Mouse (Mus musculus): ENCODE data around the gene Prl8a6. TPM values are rescaled to one million over a fixed set of nuclear protein-coding genes. Genes with fewer than 3 reads are reported as not detected.

Prl8a6 gene
- polyA plus RNA-seq (2015; fragmentation: Nextera tagmentation; extraction: Ambion mirVana): not detected in 2 replicates

DNA sequence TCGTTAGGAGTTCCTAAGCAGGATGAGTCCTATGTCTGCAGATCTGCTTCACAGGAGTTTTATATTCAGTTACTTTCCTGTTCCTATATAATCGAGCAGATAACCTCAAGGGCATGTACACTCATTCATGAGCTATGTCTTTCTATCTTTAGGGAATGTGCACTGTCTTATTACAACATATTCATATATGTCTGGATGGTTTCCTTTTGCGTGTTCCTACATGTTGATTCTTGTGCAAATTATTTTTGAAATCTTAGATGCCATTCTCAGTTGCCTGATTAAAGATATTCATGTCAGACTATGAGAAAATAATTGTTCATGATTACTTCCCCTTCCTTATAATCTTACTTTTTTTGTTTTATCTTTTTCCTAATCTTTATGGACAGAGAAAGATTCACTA, at the start of gene Prl8a6:
Gene Prl8a6 (minus strand): TSS at position 101 of the 400 bp plus-strand sequence.
- Histone ChIP-seq H3K27me3 (replicated peaks; ENCODE audit: control insufficient read depth, insufficient read depth, low read length) (no peaks in the 10 kb centered on the region), H3K36me3 (ENCODE audit: control insufficient read depth, insufficient read depth, low read length) (no peaks in the 10 kb centered on the region), H3K4me2 (ENCODE audit: low read depth, low read length) (no peak within 1 kb of the TSS), H3K4me1 (ENCODE audit: control insufficient read depth, insufficient read depth, low read length) (no peaks in the 10 kb centered on the region), H3K9me3 (ENCODE audit: control insufficient read depth, low read length) (no peaks in the 10 kb centered on the region), H3K9ac (ENCODE audit: low read depth, low read length) (no peak within 1 kb of the TSS), H3K27ac (ENCODE audit: low read length) (no peak within 1 kb of the TSS), H3K4me3 (ENCODE audit: low read length) (no peak within 1 kb of the TSS)
- no peak for ATAC-seq
- WGBS: 86% methylated on average over 3 of the region's 3 CpGs

DNA sequence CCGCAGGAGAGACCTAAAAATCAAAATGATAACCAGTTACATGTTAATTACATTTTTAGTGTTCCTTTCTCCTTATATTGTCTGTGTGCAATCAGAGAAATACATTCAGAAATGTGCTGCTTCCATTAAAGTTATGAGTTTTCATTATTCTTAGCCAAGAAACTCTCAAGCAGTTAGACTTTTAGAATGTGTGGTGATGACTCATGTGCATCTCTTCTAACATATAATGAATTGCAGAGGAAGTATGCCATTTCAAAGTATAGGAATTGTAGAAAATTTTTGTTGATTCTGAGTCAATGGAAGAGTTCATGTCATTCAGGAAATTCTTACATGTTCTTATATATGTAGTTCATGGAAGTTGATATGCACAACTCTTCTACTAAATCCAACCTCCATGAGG, 5.3 kb downstream of the Prl8a6 start:
- no peak for ATAC-seq
- WGBS: 76% methylated on average over 1 of the region's 1 CpGs

DNA sequence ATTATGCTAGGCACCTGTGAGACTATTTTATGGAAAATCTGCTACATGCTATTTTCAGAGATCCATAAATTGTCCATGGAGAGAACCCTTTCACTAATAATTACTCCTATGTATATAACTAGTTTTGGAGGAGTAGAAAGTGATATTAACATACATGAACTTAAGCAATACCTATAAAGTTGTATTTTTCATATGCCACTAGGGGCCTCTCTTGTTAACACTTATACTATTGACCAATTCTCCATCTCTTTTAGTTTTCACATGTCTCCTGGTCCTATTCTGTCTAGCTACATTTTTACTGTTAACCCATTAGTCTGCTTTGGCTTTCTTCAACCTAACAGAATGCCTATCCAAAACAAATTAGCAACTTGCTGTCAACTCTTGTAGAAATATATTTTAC, 24.8 kb downstream of the Prl8a6 start:
- H3K27me3 ChIP-seq (replicated peaks; ENCODE audit: control insufficient read depth, insufficient read depth, low read length): no peaks in the 10 kb centered on the region
- no peaks in the 10 kb centered on the region for H3K4me1 ChIP-seq (ENCODE audit: control insufficient read depth, insufficient read depth, low read length)
- H3K4me2 ChIP-seq (ENCODE audit: low read depth, low read length): no peak overlapping the region
- H3K9ac ChIP-seq (ENCODE audit: low read depth, low read length): no peak overlapping the region
- no peaks in the 10 kb centered on the region for H3K36me3 ChIP-seq (ENCODE audit: control insufficient read depth, insufficient read depth, low read length)
- no peak overlapping the region for H3K4me3 ChIP-seq (ENCODE audit: low read length)
- no peak overlapping the region for H3K27ac ChIP-seq (ENCODE audit: low read length)
- no peaks in the 10 kb centered on the region for H3K9me3 ChIP-seq (ENCODE audit: control insufficient read depth, low read length)
- no peak for ATAC-seq

More for the DNA sequence above, 5.3 kb downstream of the Prl8a6 start:
- H3K36me3 ChIP-seq (ENCODE audit: control insufficient read depth, insufficient read depth, low read length): no peaks in the 10 kb centered on the region
- H3K4me3 ChIP-seq (ENCODE audit: low read length): no peak overlapping the region
- no peak overlapping the region for H3K27ac ChIP-seq (ENCODE audit: low read length)
- no peaks in the 10 kb centered on the region for H3K4me1 ChIP-seq (ENCODE audit: control insufficient read depth, insufficient read depth, low read length)
- H3K27me3 ChIP-seq (replicated peaks; ENCODE audit: control insufficient read depth, insufficient read depth, low read length): no peaks in the 10 kb centered on the region
- H3K9ac ChIP-seq (ENCODE audit: low read depth, low read length): no peak overlapping the region
- no peak overlapping the region for H3K4me2 ChIP-seq (ENCODE audit: low read depth, low read length)
- no peaks in the 10 kb centered on the region for H3K9me3 ChIP-seq (ENCODE audit: control insufficient read depth, low read length)

DNA sequence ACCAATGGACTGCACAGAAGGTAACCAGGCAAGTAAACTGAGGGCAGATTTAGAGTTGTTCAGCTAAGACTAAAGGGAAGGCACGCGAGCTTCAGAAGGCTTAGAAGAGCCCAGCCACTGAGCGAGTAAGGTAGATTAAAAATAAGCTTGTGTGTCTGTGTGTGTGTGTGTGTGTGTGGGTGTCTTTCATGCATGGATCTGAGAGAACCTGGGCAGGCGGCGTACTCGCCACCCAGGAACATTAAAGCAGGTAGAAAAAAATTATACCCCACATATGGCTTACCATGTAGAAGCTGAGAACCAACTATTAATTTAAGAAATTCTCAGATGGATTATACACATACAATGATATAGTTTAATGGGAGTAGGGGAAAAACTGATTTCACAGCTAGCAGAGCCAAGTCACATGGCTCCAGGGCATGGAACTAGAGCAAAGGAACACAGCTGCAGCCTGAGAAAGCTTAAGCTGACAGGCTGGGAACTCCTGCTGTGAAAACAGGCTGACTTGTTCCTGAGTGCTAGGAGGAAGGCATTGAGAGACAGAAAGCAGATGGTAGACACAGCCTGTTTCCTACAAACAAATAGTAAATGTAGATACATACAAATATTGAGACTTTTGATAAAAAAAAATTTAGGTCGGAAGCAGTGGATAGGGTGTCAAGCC, 39.3 kb downstream of the Prl8a6 start:
- no peak overlapping the region for H3K4me2 ChIP-seq (ENCODE audit: low read depth, low read length)
- no peak overlapping the region for H3K27ac ChIP-seq (ENCODE audit: low read length)
- H3K27me3 ChIP-seq (replicated peaks; ENCODE audit: control insufficient read depth, insufficient read depth, low read length): no peaks in the 10 kb centered on the region
- no peaks in the 10 kb centered on the region for H3K36me3 ChIP-seq (ENCODE audit: control insufficient read depth, insufficient read depth, low read length)
- WGBS: 87% methylated on average over 7 of the region's 7 CpGs
- H3K4me1 ChIP-seq (ENCODE audit: control insufficient read depth, insufficient read depth, low read length): no peaks in the 10 kb centered on the region
- no peak overlapping the region for H3K9ac ChIP-seq (ENCODE audit: low read depth, low read length)
- H3K9me3 ChIP-seq (ENCODE audit: control insufficient read depth, low read length): no peaks in the 10 kb centered on the region
- no peak for ATAC-seq
- H3K4me3 ChIP-seq (ENCODE audit: low read length): no peak overlapping the region

DNA sequence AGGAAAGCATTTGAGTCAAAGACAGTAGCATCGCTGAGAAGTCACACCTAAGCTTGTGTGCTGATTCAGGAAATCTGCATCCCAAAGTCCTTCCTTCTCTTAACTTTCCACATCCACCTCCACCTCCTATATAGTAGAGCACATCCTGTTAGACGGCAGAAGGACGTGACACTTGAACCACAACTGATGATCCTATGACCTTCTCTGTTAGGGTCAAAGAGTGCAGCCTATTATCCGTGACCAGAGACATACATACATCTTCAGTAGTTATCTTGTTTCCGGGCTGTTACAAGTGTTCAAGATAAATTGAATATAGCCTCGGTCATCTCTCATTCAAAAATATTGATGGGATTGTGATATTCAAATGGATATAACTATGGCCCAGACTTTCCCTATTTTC, 47.7 kb downstream of the Prl8a6 start, which contains the start of gene Prl2b1:
Gene Prl2b1 (minus strand): TSS at position 101 of the 400 bp plus-strand sequence.
- WGBS: 72% methylated on average over 6 of the region's 6 CpGs
- no peak for ATAC-seq

More for the DNA sequence above, 47.7 kb downstream of the Prl8a6 start, which contains the start of gene Prl2b1:
- no peak within 1 kb of the TSS for H3K4me2 ChIP-seq (ENCODE audit: low read depth, low read length)
- H3K9me3 ChIP-seq (ENCODE audit: control insufficient read depth, low read length): no peaks in the 10 kb centered on the region
- no peak within 1 kb of the TSS for H3K27ac ChIP-seq (ENCODE audit: low read length)
- no peaks in the 10 kb centered on the region for H3K27me3 ChIP-seq (replicated peaks; ENCODE audit: control insufficient read depth, insufficient read depth, low read length)
- no peak within 1 kb of the TSS for H3K4me3 ChIP-seq (ENCODE audit: low read length)
- H3K36me3 ChIP-seq (ENCODE audit: control insufficient read depth, insufficient read depth, low read length): no peaks in the 10 kb centered on the region
- H3K9ac ChIP-seq (ENCODE audit: low read depth, low read length): no peak within 1 kb of the TSS
- no peaks in the 10 kb centered on the region for H3K4me1 ChIP-seq (ENCODE audit: control insufficient read depth, insufficient read depth, low read length)

Other genes starting within 250 kb of the Prl8a6 start
- gene Prl3c1, start 242.0 kb downstream of the Prl8a6 start, polyA plus RNA-seq (2015; fragmentation: Nextera tagmentation; extraction: Ambion mirVana): not detected in 2 replicates
- gene Prl3b1, start 196.8 kb downstream of the Prl8a6 start, polyA plus RNA-seq (2015; fragmentation: Nextera tagmentation; extraction: Ambion mirVana): not detected in 2 replicates
- not detected in 2 replicates for gene Prl3a1, start 179.3 kb downstream of the Prl8a6 start, polyA plus RNA-seq (2015; fragmentation: Nextera tagmentation; extraction: Ambion mirVana)
- gene Prl6a1, start 126.1 kb downstream of the Prl8a6 start, polyA plus RNA-seq (2015; fragmentation: Nextera tagmentation; extraction: Ambion mirVana): 0.21 and 1.1 TPM in 2 replicates
- gene Prl8a2, start 93.0 kb downstream of the Prl8a6 start, polyA plus RNA-seq (2015; fragmentation: Nextera tagmentation; extraction: Ambion mirVana): not detected in 2 replicates
- not detected in 2 replicates for gene Prl2b1, start 47.8 kb downstream of the Prl8a6 start, polyA plus RNA-seq (2015; fragmentation: Nextera tagmentation; extraction: Ambion mirVana)
- gene Prl8a8, start 74.5 kb upstream of the Prl8a6 start, polyA plus RNA-seq (2015; fragmentation: Nextera tagmentation; extraction: Ambion mirVana): not detected in 2 replicates
- gene Prl8a9, start 125.9 kb upstream of the Prl8a6 start, polyA plus RNA-seq (2015; fragmentation: Nextera tagmentation; extraction: Ambion mirVana): not detected in 2 replicates
- gene Prl8a1, start 143.5 kb upstream of the Prl8a6 start, polyA plus RNA-seq (2015; fragmentation: Nextera tagmentation; extraction: Ambion mirVana): not detected in 2 replicates
- not detected in 2 replicates for gene Prl7b1, start 171.9 kb upstream of the Prl8a6 start, polyA plus RNA-seq (2015; fragmentation: Nextera tagmentation; extraction: Ambion mirVana)
- not detected in 2 replicates for gene Prl7a1, start 203.8 kb upstream of the Prl8a6 start, polyA plus RNA-seq (2015; fragmentation: Nextera tagmentation; extraction: Ambion mirVana)
- not detected in 2 replicates for gene Prl7a2, start 229.3 kb upstream of the Prl8a6 start, polyA plus RNA-seq (2015; fragmentation: Nextera tagmentation; extraction: Ambion mirVana)